Mouse (Mus musculus) heart, adult 2 months (tissue): ENCODE data around the gene Nfyb.

Experiments used
- CTCF ChIP-seq: fragments of 200-600 bp; IDR thresholded peaks from 2 replicates; pipeline ENCODE4 v1.8.1; 2022; ENCODE audit warnings: antibody characterized with exemption, mild to moderate bottlenecking, moderate library complexity
- EP300 ChIP-seq: fragments of 200-500 bp; IDR thresholded peaks from 2 replicates; pipeline ENCODE4 v1.6.1; 2011; ENCODE audit warnings: low read depth, low read length, control low read depth; ENCODE audit not compliant: insufficient read depth

DNA sequence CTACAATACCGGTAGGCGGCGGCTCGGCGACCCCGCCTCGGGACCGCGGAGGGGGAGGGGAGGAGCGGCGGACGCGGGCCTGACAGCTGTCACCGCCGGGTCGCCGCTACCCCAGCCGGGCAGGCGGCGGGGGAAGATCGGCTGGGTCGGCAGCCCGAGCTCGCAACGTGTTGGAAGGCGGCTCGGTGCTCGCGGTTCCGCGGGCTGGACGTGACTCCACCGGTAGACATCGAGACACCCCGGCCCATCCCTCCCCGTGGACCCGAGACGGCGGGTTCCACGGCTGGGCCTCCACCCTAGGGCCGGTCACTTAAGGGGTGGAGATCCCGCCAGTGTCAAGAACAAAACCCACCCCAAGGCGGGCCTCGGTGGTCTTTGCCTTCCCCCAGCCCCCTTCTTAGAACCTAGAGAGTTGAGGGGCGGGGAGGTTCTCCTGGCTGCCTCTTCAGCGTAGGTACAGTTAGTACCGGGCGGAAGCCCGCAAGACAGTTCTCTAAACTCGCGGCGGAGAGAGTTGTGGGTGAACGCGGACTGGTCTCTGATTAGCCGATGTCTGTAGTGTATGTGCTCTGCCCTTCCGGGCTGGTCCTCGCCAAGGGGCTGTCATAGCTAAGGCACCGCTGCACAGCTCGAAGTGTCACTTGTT is 64.5 kb downstream of the Nfyb start:
- no peak for TF ChIP-seq CTCF
- TF ChIP-seq EP300, result no peak
